Mouse (Mus musculus): ENCODE data around the gene Gm10406. TPM values are rescaled to one million over a fixed set of nuclear protein-coding genes. Genes with fewer than 3 reads are reported as not detected.

The Gm10406 gene
- polyA plus RNA-seq (2014; fragmentation: Illumina TruSeq; extraction: RNeasy Lipid Tissue Mini Kit (QIAGEN cat#74804); ENCODE audit: low read depth, low replicate concordance) = not detected

GRCm38 (mm10) chr14:7026781-7027749 lies at the start of gene Gm10406:
Gene Gm10406 (minus strand): TSS chr14:7027449.

GRCm38 (mm10) chr14:7044870-7045269 lies 17.6 kb upstream of the Gm10406 start, which contains the start of gene Gm3685:
Gene Gm3685 (minus strand): TSS chr14:7044970.

GRCm38 (mm10) chr14:6973718-6974117 lies 53.5 kb downstream of the Gm10406 start, which contains the start of gene Gm6356:
Gene Gm6356 (minus strand): TSS chr14:6973818.

Other genes starting within 250 kb of the Gm10406 start
- gene Gm3642, start 187.1 kb downstream of the Gm10406 start, polyA plus RNA-seq (2014; fragmentation: Illumina TruSeq; extraction: RNeasy Lipid Tissue Mini Kit (QIAGEN cat#74804); ENCODE audit: low read depth, low replicate concordance) = not detected
- gene Gm3667, start 137.5 kb downstream of the Gm10406 start, polyA plus RNA-seq (2014; fragmentation: Illumina TruSeq; extraction: RNeasy Lipid Tissue Mini Kit (QIAGEN cat#74804); ENCODE audit: low read depth, low replicate concordance) = 1.1 TPM
- not detected for gene Gm6356, start 53.6 kb downstream of the Gm10406 start, polyA plus RNA-seq (2014; fragmentation: Illumina TruSeq; extraction: RNeasy Lipid Tissue Mini Kit (QIAGEN cat#74804); ENCODE audit: low read depth, low replicate concordance)
- not detected for gene Gm3685, start 17.5 kb upstream of the Gm10406 start, polyA plus RNA-seq (2014; fragmentation: Illumina TruSeq; extraction: RNeasy Lipid Tissue Mini Kit (QIAGEN cat#74804); ENCODE audit: low read depth, low replicate concordance)
- gene Gm3696, start 73.2 kb upstream of the Gm10406 start, polyA plus RNA-seq (2014; fragmentation: Illumina TruSeq; extraction: RNeasy Lipid Tissue Mini Kit (QIAGEN cat#74804); ENCODE audit: low read depth, low replicate concordance) = 1.7 TPM
- not detected for gene Gm6676, start 98.0 kb upstream of the Gm10406 start, polyA plus RNA-seq (2014; fragmentation: Illumina TruSeq; extraction: RNeasy Lipid Tissue Mini Kit (QIAGEN cat#74804); ENCODE audit: low read depth, low replicate concordance)
- gene Gm3512, start 147.1 kb upstream of the Gm10406 start, polyA plus RNA-seq (2014; fragmentation: Illumina TruSeq; extraction: RNeasy Lipid Tissue Mini Kit (QIAGEN cat#74804); ENCODE audit: low read depth, low replicate concordance) = 1.8 TPM
- not detected for gene Gm16434, start 167.1 kb upstream of the Gm10406 start, polyA plus RNA-seq (2014; fragmentation: Illumina TruSeq; extraction: RNeasy Lipid Tissue Mini Kit (QIAGEN cat#74804); ENCODE audit: low read depth, low replicate concordance)
- gene Gm3727, start 237.3 kb upstream of the Gm10406 start, polyA plus RNA-seq (2014; fragmentation: Illumina TruSeq; extraction: RNeasy Lipid Tissue Mini Kit (QIAGEN cat#74804); ENCODE audit: low read depth, low replicate concordance) = not detected

Data from adipose tissue, adult 10 weeks (tissue).